Comparison of ENCODE assay signal across 10 mouse cellular contexts in the genomic region with DNA sequence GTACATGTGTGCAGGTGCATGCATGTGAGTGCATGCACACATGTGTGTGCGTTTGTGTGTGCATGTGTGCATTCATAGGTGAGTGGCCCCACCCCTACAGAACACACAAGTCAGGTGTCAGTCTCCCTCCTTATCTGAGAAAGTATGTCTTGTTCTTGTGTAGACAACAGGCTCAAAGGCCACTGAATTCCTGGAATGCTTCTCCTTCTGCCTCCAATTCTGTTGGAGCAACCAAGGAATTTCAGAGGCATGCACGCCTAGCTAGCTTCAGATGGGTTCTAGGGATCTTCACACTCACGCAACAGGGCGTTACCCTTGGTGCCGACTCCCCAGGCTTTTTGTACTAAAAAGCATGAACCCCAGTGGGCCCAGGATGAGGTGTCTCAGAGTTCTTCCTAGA. TPM values are rescaled to one million over a fixed set of nuclear protein-coding genes. Genes with fewer than 3 reads are reported as not detected.
A peak's percentile ranks its signal among the peaks of the same experiment; 100 is the strongest.
DNase-seq lines count a peak whose midpoint lies in the region; ATAC-seq and TF ChIP-seq lines count a peak whose summit lies in the region.
"Had no signal": no experiment of that assay in that cellular context is flagged by ENCODE, and none has a peak within 500 bp of the region (broad histone marks: within the 10 kb centered on the region; RNA-seq: fewer than 3 reads in every experiment).

No protein-coding gene starts in this region.

- DNase-seq in heart, postnatal 10 days = no peak
- DNase-seq in limb, embryonic 10.5 days (ENCODE audit: low spot score) = no peak
- no peak for DNase-seq in forebrain, postnatal 0 days
- DNase-seq in gastrocnemius, adult 2 months = no peak
- DNase-seq in urinary bladder, postnatal 36 days (ENCODE audit: low spot score in 2 of 2) = no peak
- DNase-seq: left cerebral cortex, postnatal 4 days had no signal

- H3K9me3 ChIP-seq in heart, embryonic 11.5 days (replicated peaks; ENCODE audit: control insufficient read depth, low read length) = no peaks in the 10 kb centered on the region
- H3K9me3 ChIP-seq in limb, embryonic 12.5 days = no peaks in the 10 kb centered on the region
- H3K9me3 ChIP-seq in limb, embryonic 10.5 days (replicated peaks) = no peaks in the 10 kb centered on the region
- no peaks in the 10 kb centered on the region for H3K9me3 ChIP-seq in forebrain, postnatal 0 days (ENCODE audit: low read length)
- no peaks in the 10 kb centered on the region for H3K9me3 ChIP-seq in stomach, embryonic 14.5 days (ENCODE audit: control insufficient read depth, low read depth, low read length)

- intact Hi-C loops in heart, postnatal 10 days (cut with DNase I) = loop anchor here (2.0 to 5.0 kb wide), 3 partner anchors 45 to 298 kb away; no protein-coding TSS in a partner anchor
- intact Hi-C loops in gastrocnemius, adult 2 months (cut with DNase I) = loop anchor here (2.0 to 10.0 kb wide), 5 partner anchors 47 to 1395 kb away; a partner anchor contains a TSS

- no peak for ATAC-seq in heart, embryonic 11.5 days (replicated peaks; ENCODE audit: insufficient number of reproducible peaks, low FRiP score, low TSS enrichment)
- no peak for ATAC-seq in limb, embryonic 12.5 days (ENCODE audit: insufficient number of reproducible peaks, insufficient read depth, low FRiP score, low TSS enrichment, low read depth)
- ATAC-seq in forebrain, postnatal 0 days = no peak
- ATAC-seq in stomach, embryonic 14.5 days (ENCODE audit: insufficient number of reproducible peaks, insufficient read depth, low FRiP score, low read depth) = no peak
- ATAC-seq: inflammation-experienced regulatory T-cells, adult 6 months had no signal

- peaks cover 34% of the 10 kb centered on the region for H3K36me3 ChIP-seq in heart, embryonic 11.5 days (ENCODE audit: control insufficient read depth, insufficient read depth, low read length)
- peaks cover 97% of the 10 kb centered on the region for H3K36me3 ChIP-seq in limb, embryonic 12.5 days
- H3K36me3 ChIP-seq in limb, embryonic 10.5 days = peaks cover 98% of the 10 kb centered on the region
- H3K36me3 ChIP-seq in forebrain, postnatal 0 days (ENCODE audit: insufficient read depth) = peaks cover 73% of the 10 kb centered on the region
- peaks cover 78% of the 10 kb centered on the region for H3K36me3 ChIP-seq in stomach, embryonic 14.5 days (ENCODE audit: control insufficient read depth, insufficient read depth, low read length)

- no peak for TF ChIP-seq CTCF in forebrain, postnatal 0 days (IDR thresholded peaks at IDR 0.05; ENCODE audit: low read depth)
- TF ChIP-seq CTCF in gastrocnemius, adult 2 months (IDR thresholded peaks at IDR 0.05) = no peak

- H3K4me2 ChIP-seq in heart, embryonic 11.5 days = no peak overlapping the region
- H3K4me2 ChIP-seq in limb, embryonic 12.5 days = no peak overlapping the region
- no peak overlapping the region for H3K4me2 ChIP-seq in forebrain, postnatal 0 days (ENCODE audit: low read depth)
- H3K4me2 ChIP-seq in stomach, embryonic 14.5 days (replicated peaks; ENCODE audit: low read depth, low read length) = no peak overlapping the region

- 39% methylated on average over 5 of the region's 5 CpGs for WGBS in heart, embryonic 11.5 days (ENCODE audit: insufficient replicate concordance)
- WGBS in limb, embryonic 12.5 days = 82% methylated on average over 5 of the region's 5 CpGs
- WGBS in limb, embryonic 10.5 days = 84% methylated on average over 5 of the region's 5 CpGs
- WGBS in forebrain, postnatal 0 days = 58% methylated on average over 5 of the region's 5 CpGs
- 61% methylated on average over 5 of the region's 5 CpGs for WGBS in stomach, embryonic 14.5 days

- peaks cover 41% of the 10 kb centered on the region for H3K4me1 ChIP-seq in heart, embryonic 11.5 days (ENCODE audit: control insufficient read depth, insufficient read depth, low read length)
- H3K4me1 ChIP-seq in limb, embryonic 12.5 days (replicated peaks) = peaks cover 23% of the 10 kb centered on the region
- peaks cover 13% of the 10 kb centered on the region for H3K4me1 ChIP-seq in limb, embryonic 10.5 days
- H3K4me1 ChIP-seq in forebrain, postnatal 0 days (ENCODE audit: insufficient read depth) = peaks cover 10% of the 10 kb centered on the region; the same call in 1 of the 2 replicates
- 0 out of 2 replicates have a peak, but pooled peaks cover 10% of the 10 kb centered on the region for H3K4me1 ChIP-seq in stomach, embryonic 14.5 days (ENCODE audit: control insufficient read depth, insufficient read depth, low read length)

- no peak overlapping the region for H3K4me3 ChIP-seq in heart, embryonic 11.5 days (ENCODE audit: low read depth, low read length)
- no peak overlapping the region for H3K4me3 ChIP-seq in limb, embryonic 12.5 days (replicated peaks)
- no peak overlapping the region for H3K4me3 ChIP-seq in limb, embryonic 10.5 days
- H3K4me3 ChIP-seq in forebrain, postnatal 0 days (ENCODE audit: low read depth, low read length) = no peak overlapping the region
- no peak overlapping the region for H3K4me3 ChIP-seq in stomach, embryonic 14.5 days (ENCODE audit: low read depth, low read length)
- H3K4me3 ChIP-seq in gastrocnemius, adult 2 months = no peak overlapping the region

- no peak overlapping the region for H3K9ac ChIP-seq in heart, embryonic 11.5 days (ENCODE audit: low read depth, low read length)
- H3K9ac ChIP-seq in limb, embryonic 12.5 days (replicated peaks) = no peak overlapping the region
- H3K9ac ChIP-seq in forebrain, postnatal 0 days = no peak overlapping the region
- H3K9ac ChIP-seq in stomach, embryonic 14.5 days (replicated peaks; ENCODE audit: low read depth, low read length) = no peak overlapping the region

- H3K27ac ChIP-seq in heart, embryonic 11.5 days (ENCODE audit: low read depth, low read length) = peak overlapping the region; percentile 73
- H3K27ac ChIP-seq in limb, embryonic 12.5 days = peak overlapping the region; percentile 59; the same call in 1 of the 2 replicates
- H3K27ac ChIP-seq in limb, embryonic 10.5 days = no peak overlapping the region
- H3K27ac ChIP-seq in forebrain, postnatal 0 days (ENCODE audit: low read depth, low read length) = peak overlapping the region; percentile 85; the same call in 1 of the 2 replicates
- H3K27ac ChIP-seq in stomach, embryonic 14.5 days (ENCODE audit: low read length) = peak overlapping the region; percentile 21; the same call in 1 of the 2 replicates
- no peak overlapping the region for H3K27ac ChIP-seq in gastrocnemius, adult 2 months

- no peaks in the 10 kb centered on the region for H3K27me3 ChIP-seq in heart, embryonic 11.5 days (ENCODE audit: control insufficient read depth, insufficient read depth, low read length)
- no peaks in the 10 kb centered on the region for H3K27me3 ChIP-seq in limb, embryonic 12.5 days
- no peaks in the 10 kb centered on the region for H3K27me3 ChIP-seq in limb, embryonic 10.5 days (ENCODE audit: low read depth, poor library complexity, severe bottlenecking)
- H3K27me3 ChIP-seq in forebrain, postnatal 0 days (ENCODE audit: insufficient read depth, low read length) = no peaks in the 10 kb centered on the region
- no peaks in the 10 kb centered on the region for H3K27me3 ChIP-seq in stomach, embryonic 14.5 days (ENCODE audit: control insufficient read depth, insufficient read depth, low read length)

RNA-seq across cellular contexts. Expression of a gene that starts 47.8 kb away (rescaled TPM):
- polyA plus RNA-seq in heart, embryonic 11.5 days (2014; fragmentation: Nextera tagmentation; extraction: Ambion mirVana) = 23.5 and 24.4 TPM in 2 replicates
- total RNA-seq in heart, postnatal 10 days (2021) = 10 to 100 TPM; 80.1 to 91.3 TPM
- polyA plus RNA-seq in limb, embryonic 12.5 days (2016; fragmentation: Nextera tagmentation; extraction: Ambion mirVana) = 60.9 and 61.2 TPM in 2 replicates
- polyA plus RNA-seq in limb, embryonic 10.5 days (2016; fragmentation: Nextera tagmentation; extraction: Ambion mirVana) = 24.7 and 39.0 TPM in 2 replicates
- total RNA-seq in forebrain, postnatal 0 days (2014; rRNA removed) = 99.7 and 116 TPM in 2 replicates
- 14.9 and 23.4 TPM in 2 replicates for polyA plus RNA-seq in forebrain, postnatal 0 days (2015; fragmentation: Nextera tagmentation; extraction: Ambion mirVana)
- polyA plus RNA-seq in stomach, embryonic 14.5 days (2014; fragmentation: Nextera tagmentation; extraction: Ambion mirVana) = 36.0 and 41.2 TPM in 2 replicates
- total RNA-seq in gastrocnemius, adult 2 months (2021) = 10 to 100 TPM; 31.5 to 32.0 TPM

Comparison
In these comparisons a context has a peak if more than half of its experiments do, and no peak if none do; other contexts are left out.
1. H3K27ac ChIP-seq: peak in heart, embryonic 11.5 days (single experiment), limb, embryonic 12.5 days (single experiment), forebrain, postnatal 0 days (single experiment) and stomach, embryonic 14.5 days (single experiment); none in limb, embryonic 10.5 days (single experiment) and gastrocnemius, adult 2 months (single experiment).